Mouse (Mus musculus): Measurements from ENCODE around the gene Galnt3.

- TF ChIP-seq CTCF (IDR thresholded peaks at IDR 0.05; ENCODE audit: low read depth) (no peak), EP300 (IDR thresholded peaks at IDR 0.05; ENCODE audit: low read depth) (no peak)
Measured at GRCm38 (mm10) chr2:66044405-66045089, 80.2 kb downstream of the Galnt3 start.
